ENCODE assay signal across 25 mouse cellular contexts in the genomic region with DNA sequence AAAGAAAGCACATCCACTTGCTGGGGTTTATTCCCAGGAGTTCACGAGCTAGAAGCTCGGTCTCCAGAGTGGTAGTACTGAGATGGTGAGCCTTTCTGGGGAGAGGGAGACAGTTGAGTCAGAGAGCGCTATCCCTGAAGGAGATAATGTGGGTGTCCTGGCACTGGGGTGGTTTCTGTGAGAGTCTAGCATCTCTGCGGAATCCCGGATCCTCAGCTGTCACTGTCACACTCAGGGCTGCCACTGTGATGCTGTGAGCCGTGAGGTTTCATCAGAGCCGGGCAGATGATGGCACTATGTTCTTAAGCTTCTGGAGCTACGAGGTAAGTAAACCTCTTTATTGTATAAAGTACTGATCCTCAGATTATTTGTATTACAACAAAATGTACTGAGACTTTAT. TPM values are rescaled to one million over a fixed set of nuclear protein-coding genes. Genes with fewer than 3 reads are reported as not detected.
DNase-seq lines count a peak whose midpoint lies in the region; ATAC-seq lines count a peak whose summit lies in the region.
"Had no signal": no experiment of that assay in that cellular context is flagged by ENCODE, and none has a peak within 500 bp of the region (broad histone marks: within the 10 kb centered on the region; RNA-seq: fewer than 3 reads in every experiment).

No protein-coding gene starts in this region.

- peak; percentile 28 for DNase-seq in right cerebral cortex, adult 18-20 months
- no peak for DNase-seq in right cerebral cortex, postnatal 10 days (ENCODE audit: low spot score in 2 of 2)
- peak; percentile 56 for DNase-seq in brain, adult 2 months (ENCODE audit: low read depth, low spot score)
- DNase-seq in forebrain, embryonic 14.5 days (ENCODE audit: low spot score) = no peak
- DNase-seq: adrenal gland, adult 8-10 months; adrenal gland, postnatal 14 days; adrenal gland, postnatal 36 days; cerebellum, adult 11 months; cerebellum, adult 18-20 months; cerebellum, adult 8-10 months; cerebellum, adult 9-11 months; cerebellum, postnatal 14 days; cerebellum, postnatal 36 days; embryo, embryonic 11 days had no signal

- 73% methylated on average over 8 of the region's 8 CpGs for WGBS in forebrain, embryonic 16.5 days
- WGBS in forebrain, embryonic 14.5 days = 75% methylated on average over 8 of the region's 8 CpGs

- H3K36me3 ChIP-seq in forebrain, embryonic 16.5 days (ENCODE audit: control insufficient read depth, insufficient read depth) = no peaks in the 10 kb centered on the region
- no peaks in the 10 kb centered on the region for H3K36me3 ChIP-seq in forebrain, embryonic 14.5 days (ENCODE audit: control insufficient read depth, insufficient read depth, low read length)
- H3K36me3 ChIP-seq: embryonic facial prominence, embryonic 13.5 days; embryonic facial prominence, embryonic 15.5 days; forebrain, embryonic 10.5 days; forebrain, embryonic 12.5 days; forebrain, embryonic 15.5 days; G1E had no signal

- no peak overlapping the region for H3K4me3 ChIP-seq in forebrain, embryonic 16.5 days (replicated peaks; ENCODE audit: low read length)
- no peak overlapping the region for H3K4me3 ChIP-seq in forebrain, embryonic 14.5 days (ENCODE audit: low read depth, low read length)
- H3K4me3 ChIP-seq: embryonic facial prominence, embryonic 13.5 days; embryonic facial prominence, embryonic 15.5 days; erythroblast, embryonic 14.5 days; forebrain, embryonic 10.5 days; forebrain, embryonic 12.5 days; forebrain, embryonic 15.5 days had no signal

- peaks cover 5% of the 10 kb centered on the region for H3K27me3 ChIP-seq in forebrain, embryonic 16.5 days (replicated peaks; ENCODE audit: control insufficient read depth, insufficient read depth, low read length)
- no peaks in the 10 kb centered on the region; the same call in 1 of the 2 replicates for H3K27me3 ChIP-seq in forebrain, embryonic 14.5 days (replicated peaks; ENCODE audit: control insufficient read depth, insufficient read depth, low read length)

- no peak overlapping the region for H3K9ac ChIP-seq in forebrain, embryonic 16.5 days (replicated peaks; ENCODE audit: low read depth, low read length)
- no peak overlapping the region for H3K9ac ChIP-seq in forebrain, embryonic 14.5 days (ENCODE audit: low read length)
- H3K9ac ChIP-seq: embryonic facial prominence, embryonic 13.5 days; embryonic facial prominence, embryonic 15.5 days; forebrain, embryonic 12.5 days; forebrain, embryonic 15.5 days had no signal

- H3K27ac ChIP-seq in forebrain, embryonic 16.5 days (ENCODE audit: low read length) = no peak overlapping the region
- no peak overlapping the region for H3K27ac ChIP-seq in forebrain, embryonic 14.5 days (ENCODE audit: low read depth, low read length)
- H3K27ac ChIP-seq: embryonic facial prominence, embryonic 13.5 days; embryonic facial prominence, embryonic 15.5 days; forebrain, embryonic 10.5 days; forebrain, embryonic 12.5 days; forebrain, embryonic 15.5 days had no signal

- H3K4me2 ChIP-seq in forebrain, embryonic 16.5 days (ENCODE audit: low read length) = no peak overlapping the region
- no peak overlapping the region for H3K4me2 ChIP-seq in forebrain, embryonic 14.5 days (ENCODE audit: low read length)
- H3K4me2 ChIP-seq: embryonic facial prominence, embryonic 13.5 days; embryonic facial prominence, embryonic 15.5 days; forebrain, embryonic 12.5 days; forebrain, embryonic 15.5 days had no signal

- H3K4me1 ChIP-seq in forebrain, embryonic 16.5 days (replicated peaks; ENCODE audit: control insufficient read depth, insufficient read depth, low read length) = peaks cover 4% of the 10 kb centered on the region
- H3K4me1 ChIP-seq in forebrain, embryonic 14.5 days (ENCODE audit: control insufficient read depth, insufficient read depth, low read length) = 0 out of 2 replicates have a peak, but pooled peaks cover under 1% of the 10 kb centered on the region

- ATAC-seq in forebrain, embryonic 16.5 days = no peak
- no peak for ATAC-seq in forebrain, embryonic 14.5 days
- ATAC-seq: activated CD4-positive, CD25-positive, alpha-beta regulatory T cell, adult 4 months; CD4-positive, CD25-positive, alpha-beta regulatory T cell, adult 4 months; forebrain, embryonic 15.5 days; Patski had no signal

- H3K9me3 ChIP-seq in forebrain, embryonic 16.5 days (ENCODE audit: control insufficient read depth, low read length) = no peaks in the 10 kb centered on the region
- no peaks in the 10 kb centered on the region for H3K9me3 ChIP-seq in forebrain, embryonic 14.5 days (replicated peaks; ENCODE audit: control insufficient read depth, low read length)
- H3K9me3 ChIP-seq: embryonic facial prominence, embryonic 13.5 days; embryonic facial prominence, embryonic 15.5 days; forebrain, embryonic 10.5 days; forebrain, embryonic 12.5 days; forebrain, embryonic 15.5 days; G1E had no signal

RNA-seq across cellular contexts. Expression of gene Tspan33, which starts 4.6 kb away (rescaled TPM):
- polyA plus RNA-seq in forebrain, embryonic 16.5 days (2015; fragmentation: Nextera tagmentation; extraction: Ambion mirVana) = 4.7 and 6.1 TPM in 2 replicates
- 2.2 TPM in 2 replicates for polyA plus RNA-seq in forebrain, embryonic 14.5 days (2014; fragmentation: Nextera tagmentation; extraction: Ambion mirVana)

RNA-seq across cellular contexts. Expression of gene Smo, which starts 45.8 kb away (rescaled TPM):
- 11.5 and 11.7 TPM in 2 replicates for polyA plus RNA-seq in forebrain, embryonic 16.5 days (2015; fragmentation: Nextera tagmentation; extraction: Ambion mirVana)
- 9.7 and 10.4 TPM in 2 replicates for polyA plus RNA-seq in forebrain, embryonic 14.5 days (2014; fragmentation: Nextera tagmentation; extraction: Ambion mirVana)

Comparison
In these comparisons a context has a peak if more than half of its experiments do, and no peak if none do; other contexts are left out.
1. DNase-seq: peak in right cerebral cortex, adult 18-20 months (single experiment) and brain, adult 2 months (single experiment); none in right cerebral cortex, postnatal 10 days (0 of 2) and forebrain, embryonic 14.5 days (single experiment).